Mouse (Mus musculus): Measurements from ENCODE around the gene Hmgb1.

DNA sequence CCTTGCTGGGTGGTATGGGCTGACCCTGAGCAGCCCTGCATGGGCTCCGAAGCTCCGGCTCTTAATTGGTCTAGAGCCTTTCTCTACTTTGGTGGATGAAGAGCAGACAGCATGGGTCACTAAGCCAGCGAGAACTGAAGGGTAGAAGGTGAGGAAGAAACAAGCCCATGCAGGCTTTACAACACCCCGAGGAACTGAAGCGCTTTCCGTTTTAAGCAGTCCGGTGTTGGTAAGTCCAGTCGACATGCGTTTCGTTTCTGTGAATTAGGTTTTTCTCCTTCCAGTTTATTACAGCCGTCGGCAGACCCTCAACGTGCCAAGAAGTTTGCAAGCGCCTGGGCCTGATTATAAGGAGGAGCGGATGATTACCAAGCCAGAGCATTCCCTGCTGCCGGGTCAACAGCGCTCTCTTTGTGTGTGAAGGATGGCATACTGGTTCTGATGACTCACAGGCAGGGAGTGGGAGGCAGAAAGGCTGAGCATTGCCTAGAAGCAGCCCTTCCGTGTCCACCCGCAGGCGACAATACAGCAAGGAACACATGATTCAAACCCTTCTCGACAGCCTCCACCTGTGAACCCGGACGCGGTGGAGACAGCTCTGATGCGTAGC lies 40.4 kb downstream of the Hmgb1 start:
- TF ChIP-seq CTCF (conservative IDR thresholded peaks at IDR 0.05; ENCODE audit: insufficient read depth, insufficient read length, low read depth, low read length) (no peak), POLR2A (IDR thresholded peaks at IDR 0.05; ENCODE audit: low read depth, low read length) (no peak)

Measured in kidney, adult 2 months (tissue).